Mouse (Mus musculus) T-helper 17 cell (primary cell): Measurements from ENCODE around the gene Map4k2.
"Not testable (repeated sequence)": the region's sequence is repeated elsewhere in the genome, so short reads cannot be mapped to it uniquely, and the experiment has no call there.

ENCODE experiments used
- in situ Hi-C, 2 experiments: fragments of 300-600 bp; cut with MboI, MseI; formaldehyde crosslinking; loops; 1 replicate in 1 of 2; 2 replicates in 1 of 2; pipeline ENCODE4 v1.15.1; 2025; ENCODE audit warnings: high pct_unique_total_duplicates in 2 of 2

Gene Map4k2

GRCm38 (mm10) chr19:6340524-6341452, at the start of gene Map4k2:
Gene Map4k2 (plus strand): TSS chr19:6341135.
- in situ Hi-C loops = no loop called here

GRCm38 (mm10) chr19:6292262-6292661, 48.7 kb upstream of the Map4k2 start:
- in situ Hi-C loops = no loop called here

- in situ Hi-C loops = no loop called here
These were observed 46.6 kb upstream of the Map4k2 start for GRCm38 (mm10) chr19:6294301-6294700.

- in situ Hi-C loops = no loop called here
These were observed 44.3 kb upstream of the Map4k2 start for GRCm38 (mm10) chr19:6296551-6297210.

GRCm38 (mm10) chr19:6297641-6298040, 43.3 kb upstream of the Map4k2 start:
- in situ Hi-C loops = no loop called here

- in situ Hi-C loops = no loop called here
These were observed 41.9 kb upstream of the Map4k2 start for GRCm38 (mm10) chr19:6299003-6299402.

GRCm38 (mm10) chr19:6299450-6300267, 41.3 kb upstream of the Map4k2 start:
- in situ Hi-C loops = loop anchor here in 1 of 2 experiments (10.0 kb wide), 1 partner anchor 485 kb away; no protein-coding TSS in a partner anchor

GRCm38 (mm10) chr19:6300402-6300841, 40.5 kb upstream of the Map4k2 start:
- in situ Hi-C loops = loop anchor here in 1 of 2 experiments (10.0 kb wide), 1 partner anchor 486 kb away; no protein-coding TSS in a partner anchor

GRCm38 (mm10) chr19:6302114-6302513, 38.8 kb upstream of the Map4k2 start:
- in situ Hi-C loops = loop anchor here in 1 of 2 experiments (10.0 kb wide), 1 partner anchor 487 kb away; no protein-coding TSS in a partner anchor

GRCm38 (mm10) chr19:6302522-6302921, 38.4 kb upstream of the Map4k2 start:
- in situ Hi-C loops = loop anchor here in 1 of 2 experiments (10.0 kb wide), 1 partner anchor 488 kb away; no protein-coding TSS in a partner anchor

- in situ Hi-C loops = loop anchor here in 1 of 2 experiments (10.0 kb wide), 1 partner anchor 489 kb away; no protein-coding TSS in a partner anchor
These were observed 37.1 kb upstream of the Map4k2 start for GRCm38 (mm10) chr19:6303831-6304230.

- in situ Hi-C loops = loop anchor here (5.0 to 10.0 kb wide), 3 partner anchors 33 to 490 kb away; no protein-coding TSS in a partner anchor
These were observed 36.0 kb upstream of the Map4k2 start for GRCm38 (mm10) chr19:6304787-6305516.

- in situ Hi-C loops = loop anchor here (5.0 to 10.0 kb wide), 3 partner anchors 33 to 491 kb away; no protein-coding TSS in a partner anchor
These were observed 35.3 kb upstream of the Map4k2 start for GRCm38 (mm10) chr19:6305517-6306115.

- in situ Hi-C loops = loop anchor here (5.0 to 10.0 kb wide), 3 partner anchors 34 to 491 kb away; no protein-coding TSS in a partner anchor
These were observed 34.8 kb upstream of the Map4k2 start, which contains the start of gene Cdc42bpg for GRCm38 (mm10) chr19:6306137-6306551. Gene Cdc42bpg (plus strand): TSS chr19:6306456.

GRCm38 (mm10) chr19:6306586-6306985, 34.3 kb upstream of the Map4k2 start:
- in situ Hi-C loops = loop anchor here (5.0 to 10.0 kb wide), 3 partner anchors 34 to 492 kb away; no protein-coding TSS in a partner anchor

- in situ Hi-C loops = loop anchor here (5.0 to 10.0 kb wide), 3 partner anchors 36 to 493 kb away; no protein-coding TSS in a partner anchor
These were observed 33.0 kb upstream of the Map4k2 start for GRCm38 (mm10) chr19:6307733-6308531.

GRCm38 (mm10) chr19:6310181-6310580, 30.8 kb upstream of the Map4k2 start:
- in situ Hi-C loops = no loop called here

- in situ Hi-C loops = not testable (repeated sequence)
These were observed 29.2 kb upstream of the Map4k2 start for GRCm38 (mm10) chr19:6311783-6312182.

GRCm38 (mm10) chr19:6313796-6314195, 27.1 kb upstream of the Map4k2 start:
- in situ Hi-C loops = no loop called here
